ENCODE assay signal across 21 mouse cellular contexts in genomic region chr1:190380151-190380550, GRCm38 (mm10).
DNase-seq lines count a peak whose midpoint lies in the region; ATAC-seq lines count a peak whose summit lies in the region.
"Had no signal": no experiment of that assay in that cellular context is flagged by ENCODE, and none has a peak within 500 bp of the region (broad histone marks: within the 10 kb centered on the region; RNA-seq: fewer than 3 reads in every experiment).

No protein-coding gene starts in this region.

- H3K27me3 ChIP-seq in midbrain, embryonic 10.5 days (ENCODE audit: low read depth, poor library complexity, severe bottlenecking) = peaks cover 68% of the 10 kb centered on the region
- no peaks in the 10 kb centered on the region; the same call in 1 of the 2 replicates for H3K27me3 ChIP-seq in midbrain, embryonic 15.5 days (replicated peaks)
- H3K27me3 ChIP-seq in hindbrain, embryonic 13.5 days = no peaks in the 10 kb centered on the region
- H3K27me3 ChIP-seq: embryonic facial prominence, embryonic 13.5 days had no signal

- H3K4me1 ChIP-seq in midbrain, embryonic 10.5 days = peaks cover 54% of the 10 kb centered on the region
- peaks cover 20% of the 10 kb centered on the region for H3K4me1 ChIP-seq in midbrain, embryonic 15.5 days
- peaks cover 22% of the 10 kb centered on the region for H3K4me1 ChIP-seq in hindbrain, embryonic 13.5 days (replicated peaks)
- H3K4me1 ChIP-seq: embryonic facial prominence, embryonic 13.5 days; limb, embryonic 12.5 days had no signal

- no peaks in the 10 kb centered on the region for H3K9me3 ChIP-seq in midbrain, embryonic 10.5 days (replicated peaks)
- no peaks in the 10 kb centered on the region for H3K9me3 ChIP-seq in midbrain, embryonic 15.5 days
- H3K9me3 ChIP-seq in hindbrain, embryonic 13.5 days = no peaks in the 10 kb centered on the region
- H3K9me3 ChIP-seq: embryonic facial prominence, embryonic 13.5 days; forebrain, embryonic 13.5 days; kidney, embryonic 15.5 days; limb, embryonic 12.5 days had no signal

- H3K4me3 ChIP-seq in midbrain, embryonic 10.5 days = no peak overlapping the region
- no peak overlapping the region for H3K4me3 ChIP-seq in midbrain, embryonic 15.5 days
- H3K4me3 ChIP-seq in hindbrain, embryonic 13.5 days = no peak overlapping the region
- H3K4me3 ChIP-seq: embryonic facial prominence, embryonic 13.5 days; forebrain, embryonic 13.5 days; kidney, embryonic 15.5 days; layer of hippocampus, adult 2 months; limb, embryonic 12.5 days had no signal

- peak overlapping the region; percentile 75 for H3K27ac ChIP-seq in midbrain, embryonic 10.5 days (replicated peaks)
- no peak overlapping the region for H3K27ac ChIP-seq in midbrain, embryonic 15.5 days
- H3K27ac ChIP-seq in hindbrain, embryonic 13.5 days = no peak overlapping the region
- H3K27ac ChIP-seq: embryonic facial prominence, embryonic 13.5 days; forebrain, embryonic 13.5 days; kidney, embryonic 15.5 days; layer of hippocampus, adult 2 months; limb, embryonic 12.5 days; liver, embryonic 14.5 days; stomach, postnatal 0 days had no signal

- no peaks in the 10 kb centered on the region for H3K36me3 ChIP-seq in midbrain, embryonic 10.5 days
- no peaks in the 10 kb centered on the region for H3K36me3 ChIP-seq in midbrain, embryonic 15.5 days (replicated peaks)
- H3K36me3 ChIP-seq in hindbrain, embryonic 13.5 days = no peaks in the 10 kb centered on the region
- H3K36me3 ChIP-seq: embryonic facial prominence, embryonic 13.5 days; kidney, embryonic 15.5 days; limb, embryonic 12.5 days had no signal

- H3K9ac ChIP-seq in midbrain, embryonic 15.5 days = no peak overlapping the region
- H3K9ac ChIP-seq in hindbrain, embryonic 13.5 days = no peak overlapping the region
- H3K9ac ChIP-seq: embryonic facial prominence, embryonic 13.5 days; forebrain, embryonic 13.5 days; kidney, embryonic 15.5 days; limb, embryonic 12.5 days; liver, embryonic 14.5 days had no signal

- H3K4me2 ChIP-seq in midbrain, embryonic 15.5 days = no peak overlapping the region
- H3K4me2 ChIP-seq in hindbrain, embryonic 13.5 days = no peak overlapping the region
- H3K4me2 ChIP-seq: embryonic facial prominence, embryonic 13.5 days; forebrain, embryonic 13.5 days; kidney, embryonic 15.5 days; limb, embryonic 12.5 days had no signal

- 59% methylated on average over 10 of the region's 10 CpGs for WGBS in midbrain, embryonic 10.5 days
- WGBS in midbrain, embryonic 15.5 days = 36% methylated on average over 10 of the region's 10 CpGs
- 23% methylated on average over 10 of the region's 10 CpGs for WGBS in hindbrain, embryonic 13.5 days

- no peak for ATAC-seq in midbrain, embryonic 15.5 days (replicated peaks)
- peak; percentile 69 for ATAC-seq in hindbrain, embryonic 13.5 days (ENCODE audit: low FRiP score)
- ATAC-seq: activated CD4-positive, CD25-positive, alpha-beta regulatory T cell, adult 4 months; forebrain, embryonic 13.5 days; inflammation-experienced regulatory T-cells, adult 6 months had no signal

- DNase-seq in adrenal gland, postnatal 10 days = peak; percentile 22
- DNase-seq in adrenal gland, postnatal 25 days = no peak
- DNase-seq in midbrain, embryonic 10.5 days (ENCODE audit: low spot score) = peak; percentile 25
- peak; percentile 79 for DNase-seq in retina, postnatal 1 day
- DNase-seq in right cerebral cortex, postnatal 14 days = no peak
- no peak for DNase-seq in kidney, postnatal 36 days
- DNase-seq: cerebellum, adult 9-11 months; heart, postnatal 10 days; lung, postnatal 10 days; thymus, postnatal 25 days had no signal

Comparison
In these comparisons a context has a peak if more than half of its experiments do, and no peak if none do; other contexts are left out.
1. DNase-seq: peak in adrenal gland, postnatal 10 days (single experiment), midbrain, embryonic 10.5 days (single experiment) and retina, postnatal 1 day (single experiment); none in adrenal gland, postnatal 25 days (single experiment), right cerebral cortex, postnatal 14 days (single experiment) and kidney, postnatal 36 days (0 of 2).